Mouse (Mus musculus): Measurements from ENCODE around the gene Rbak. TPM values are rescaled to one million over a fixed set of nuclear protein-coding genes. Genes with fewer than 3 reads are reported as not detected.
"Not testable (repeated sequence)": the region's sequence is repeated elsewhere in the genome, so short reads cannot be mapped to it uniquely, and the experiment has no call there.

Gene Rbak
- total RNA-seq, 1 experiment = 11.5 TPM

DNA sequence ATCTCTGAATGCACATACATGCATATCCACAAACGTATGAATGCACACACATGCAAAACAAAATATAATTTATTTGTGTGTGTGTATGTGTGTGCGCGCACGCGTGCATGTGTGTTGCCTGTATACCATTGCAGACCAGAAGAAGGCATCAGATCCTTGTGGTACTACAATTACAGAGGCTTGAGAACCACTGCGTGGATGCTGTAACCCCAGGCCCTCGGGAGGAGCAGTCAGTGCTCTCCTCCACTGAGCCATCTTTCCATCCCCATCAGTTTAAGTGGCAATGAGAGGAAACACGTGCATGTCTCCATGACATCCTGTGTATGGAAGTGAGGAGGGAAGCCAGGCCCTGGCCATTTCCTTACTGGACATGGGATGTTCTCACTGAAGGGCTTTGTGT is 12.2 kb upstream of the Rbak start:
- DNase-seq (ENCODE audit: low read depth, low spot score) = no peak
- no peak overlapping the region for H3K9ac ChIP-seq (ENCODE audit: insufficient read depth, low read depth, low read length, poor library complexity, severe bottlenecking)
- no peaks in the 10 kb centered on the region for H3K36me3 ChIP-seq (ENCODE audit: control insufficient read depth, insufficient read depth, low read length, poor library complexity, severe bottlenecking)
- no peaks in the 10 kb centered on the region for H3K4me1 ChIP-seq (ENCODE audit: control insufficient read depth in 2 of 2, insufficient read depth in 2 of 2, low read length in 2 of 2, poor library complexity in 1 of 2)
- H3K27ac ChIP-seq (ENCODE audit: insufficient read depth, low read depth, low read length, poor library complexity, severe bottlenecking) = no peak overlapping the region
- H3K4me3 ChIP-seq (ENCODE audit: insufficient read depth in 1 of 2, low read depth in 1 of 2, low read length in 2 of 2, poor library complexity in 1 of 2, severe bottlenecking in 1 of 2) = no peak overlapping the region
- no peaks in the 10 kb centered on the region for H3K9me3 ChIP-seq (ENCODE audit: control insufficient read depth, insufficient read depth, low read depth, low read length)
- no peak for TF ChIP-seq HCFC1 (IDR thresholded peaks at IDR 0.05; ENCODE audit: borderline replicate concordance, insufficient read depth, low read length)
- no peak for TF ChIP-seq ZNF384 (IDR thresholded peaks at IDR 0.05; ENCODE audit: low read depth, low read length)
- TF ChIP-seq MAFK (IDR thresholded peaks at IDR 0.05; ENCODE audit: insufficient read depth, low read depth, low read length) = no peak
- TF ChIP-seq ZC3H11A (IDR thresholded peaks at IDR 0.05; ENCODE audit: borderline replicate concordance, low read depth, low read length) = no peak
- TF ChIP-seq CHD2 (IDR thresholded peaks at IDR 0.05; ENCODE audit: low read depth, low read length) = no peak
- in situ Hi-C loops (cut with MboI; ENCODE audit: low sequenced_read_pairs in 2 of 2, unreplicated experiment in 2 of 2) = no loop called here

- H3K9me3 ChIP-seq (ENCODE audit: control insufficient read depth, insufficient read depth, low read depth, low read length); DNase-seq (ENCODE audit: low read depth, low spot score); H3K9ac ChIP-seq (ENCODE audit: insufficient read depth, low read depth, low read length, poor library complexity, severe bottlenecking); in situ Hi-C loops (cut with MboI; ENCODE audit: low sequenced_read_pairs in 2 of 2, unreplicated experiment in 2 of 2); H3K27ac ChIP-seq (ENCODE audit: insufficient read depth, low read depth, low read length, poor library complexity, severe bottlenecking); H3K36me3 ChIP-seq (ENCODE audit: control insufficient read depth, insufficient read depth, low read length, poor library complexity, severe bottlenecking); H3K4me1 ChIP-seq (ENCODE audit: control insufficient read depth in 2 of 2, insufficient read depth in 2 of 2, low read length in 2 of 2, poor library complexity in 1 of 2); H3K4me3 ChIP-seq (ENCODE audit: insufficient read depth in 1 of 2, low read depth in 1 of 2, low read length in 2 of 2, poor library complexity in 1 of 2, severe bottlenecking in 1 of 2): not testable (repeated sequence)
These were observed 7.4 kb upstream of the Rbak start for GRCm38 (mm10) chr5:143188014-143188413.

DNA sequence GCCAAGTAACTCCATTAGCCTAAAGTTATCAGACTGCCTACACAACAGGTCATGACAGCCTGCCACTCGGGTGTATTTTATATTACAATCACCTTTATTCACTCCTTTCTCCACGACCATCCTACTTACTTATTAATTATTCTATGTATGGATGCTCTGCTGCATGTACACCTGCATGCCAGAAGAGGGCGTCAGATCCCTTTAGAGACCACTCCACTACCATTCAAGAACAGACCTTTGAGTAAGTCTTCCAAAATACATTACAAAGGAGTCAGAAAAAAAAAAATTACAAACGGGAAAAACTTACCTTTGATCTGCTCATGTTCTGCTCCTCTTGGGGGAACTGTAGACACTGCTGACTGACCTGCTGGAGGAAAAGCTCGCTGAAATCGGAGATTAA is 1.4 kb downstream of the Rbak start:
- Histone ChIP-seq H3K9ac (ENCODE audit: insufficient read depth, low read depth, low read length, poor library complexity, severe bottlenecking) (no peak overlapping the region), H3K27ac (ENCODE audit: insufficient read depth, low read depth, low read length, poor library complexity, severe bottlenecking) (no peak overlapping the region), H3K36me3 (ENCODE audit: control insufficient read depth, insufficient read depth, low read length, poor library complexity, severe bottlenecking) (peaks cover 17% of the 10 kb centered on the region), H3K4me1 (ENCODE audit: control insufficient read depth in 2 of 2, insufficient read depth in 2 of 2, low read length in 2 of 2, poor library complexity in 1 of 2) (peaks cover 2 to 3% of the 10 kb centered on the region in 2 experiments; a peak in 2 of 4 replicates), H3K4me3 (ENCODE audit: insufficient read depth in 1 of 2, low read depth in 1 of 2, low read length in 2 of 2, poor library complexity in 1 of 2, severe bottlenecking in 1 of 2) (no peak overlapping the region), H3K9me3 (ENCODE audit: control insufficient read depth, insufficient read depth, low read depth, low read length) (no peaks in the 10 kb centered on the region)
- TF ChIP-seq MAFK (IDR thresholded peaks at IDR 0.05; ENCODE audit: insufficient read depth, low read depth, low read length) (no peak), ZC3H11A (IDR thresholded peaks at IDR 0.05; ENCODE audit: borderline replicate concordance, low read depth, low read length) (peak; percentile 11; the same call in 1 of the 2 replicates)
- DNase-seq (ENCODE audit: low read depth, low spot score) = no peak
- in situ Hi-C loops (cut with MboI; ENCODE audit: low sequenced_read_pairs in 2 of 2, unreplicated experiment in 2 of 2) = no loop called here

DNA sequence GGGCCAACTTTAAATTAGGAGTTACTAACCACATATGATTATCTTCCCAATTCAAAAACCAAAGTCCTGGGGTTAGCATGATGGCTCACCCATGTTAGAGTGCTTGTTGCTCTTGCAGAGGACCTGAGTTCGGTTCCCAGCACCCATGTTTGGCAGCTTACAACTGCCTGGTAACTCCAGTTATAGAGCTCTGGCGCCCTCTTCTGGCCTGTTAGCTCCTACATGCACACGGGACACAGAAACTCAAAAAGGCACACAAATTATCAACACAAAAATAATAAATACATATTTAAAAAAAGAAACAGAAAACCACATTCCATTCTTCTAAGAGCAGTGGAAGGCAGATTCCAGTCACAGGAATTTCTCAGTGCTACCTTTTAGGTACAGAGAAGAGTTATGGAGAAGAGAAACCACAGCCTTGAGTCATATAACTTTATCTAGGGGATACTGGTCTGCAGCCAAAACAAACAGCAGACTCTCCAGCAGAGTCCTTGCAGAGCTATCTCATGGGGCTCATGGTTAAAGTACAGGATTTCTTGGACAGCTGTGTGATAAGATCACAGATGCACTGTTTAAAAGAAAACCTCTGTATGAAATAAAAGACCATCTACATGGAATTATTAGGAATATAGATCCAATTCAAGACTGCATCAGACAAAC is 2.9 kb downstream of the Rbak start:
- in situ Hi-C loops (cut with MboI; ENCODE audit: low sequenced_read_pairs in 2 of 2, unreplicated experiment in 2 of 2) = no loop called here
- no peak overlapping the region for H3K4me3 ChIP-seq (ENCODE audit: insufficient read depth in 1 of 2, low read depth in 1 of 2, low read length in 2 of 2, poor library complexity in 1 of 2, severe bottlenecking in 1 of 2)
- TF ChIP-seq MAFK (IDR thresholded peaks at IDR 0.05; ENCODE audit: insufficient read depth, low read depth, low read length) (no peak), ZC3H11A (IDR thresholded peaks at IDR 0.05; ENCODE audit: borderline replicate concordance, low read depth, low read length) (peak; percentile 19; the same call in 1 of the 2 replicates)
- H3K9ac ChIP-seq (ENCODE audit: insufficient read depth, low read depth, low read length, poor library complexity, severe bottlenecking) = no peak overlapping the region
- DNase-seq (ENCODE audit: low read depth, low spot score) = no peak
- H3K36me3 ChIP-seq (ENCODE audit: control insufficient read depth, insufficient read depth, low read length, poor library complexity, severe bottlenecking) = peaks cover 28% of the 10 kb centered on the region
- H3K27ac ChIP-seq (ENCODE audit: insufficient read depth, low read depth, low read length, poor library complexity, severe bottlenecking) = no peak overlapping the region
- H3K9me3 ChIP-seq (ENCODE audit: control insufficient read depth, insufficient read depth, low read depth, low read length) = no peaks in the 10 kb centered on the region
- H3K4me1 ChIP-seq (ENCODE audit: control insufficient read depth in 2 of 2, insufficient read depth in 2 of 2, low read length in 2 of 2, poor library complexity in 1 of 2) = peaks cover 2 to 3% of the 10 kb centered on the region in 2 experiments; a peak in 2 of 4 replicates

GRCm38 (mm10) chr5:143175970-143176369 is 4.6 kb downstream of the Rbak start:
- Histone ChIP-seq H3K36me3 (ENCODE audit: control insufficient read depth, insufficient read depth, low read length, poor library complexity, severe bottlenecking) (peaks cover 28% of the 10 kb centered on the region), H3K9me3 (ENCODE audit: control insufficient read depth, insufficient read depth, low read depth, low read length) (no peaks in the 10 kb centered on the region)

More at GRCm38 (mm10) chr5:143175970-143176369, 4.6 kb downstream of the Rbak start:
- no peak for DNase-seq (ENCODE audit: low read depth, low spot score)
- peaks cover 2 to 3% of the 10 kb centered on the region in 2 experiments; a peak in 2 of 4 replicates for H3K4me1 ChIP-seq (ENCODE audit: control insufficient read depth in 2 of 2, insufficient read depth in 2 of 2, low read length in 2 of 2, poor library complexity in 1 of 2)
- TF ChIP-seq ZNF384 (IDR thresholded peaks at IDR 0.05; ENCODE audit: low read depth, low read length) (no peak), HCFC1 (IDR thresholded peaks at IDR 0.05; ENCODE audit: borderline replicate concordance, insufficient read depth, low read length) (no peak), ZC3H11A (IDR thresholded peaks at IDR 0.05; ENCODE audit: borderline replicate concordance, low read depth, low read length) (no peak), MAFK (IDR thresholded peaks at IDR 0.05; ENCODE audit: insufficient read depth, low read depth, low read length) (no peak), CHD2 (IDR thresholded peaks at IDR 0.05; ENCODE audit: low read depth, low read length) (no peak)
- no peak overlapping the region for H3K9ac ChIP-seq (ENCODE audit: insufficient read depth, low read depth, low read length, poor library complexity, severe bottlenecking)
- H3K4me3 ChIP-seq (ENCODE audit: insufficient read depth in 1 of 2, low read depth in 1 of 2, low read length in 2 of 2, poor library complexity in 1 of 2, severe bottlenecking in 1 of 2) = no peak overlapping the region
- H3K27ac ChIP-seq (ENCODE audit: insufficient read depth, low read depth, low read length, poor library complexity, severe bottlenecking) = no peak overlapping the region
- in situ Hi-C loops (cut with MboI; ENCODE audit: low sequenced_read_pairs in 2 of 2, unreplicated experiment in 2 of 2) = no loop called here

All from ES-E14 (cell line).